ENCODE assay signal across 14 mouse cellular contexts in the genomic region with DNA sequence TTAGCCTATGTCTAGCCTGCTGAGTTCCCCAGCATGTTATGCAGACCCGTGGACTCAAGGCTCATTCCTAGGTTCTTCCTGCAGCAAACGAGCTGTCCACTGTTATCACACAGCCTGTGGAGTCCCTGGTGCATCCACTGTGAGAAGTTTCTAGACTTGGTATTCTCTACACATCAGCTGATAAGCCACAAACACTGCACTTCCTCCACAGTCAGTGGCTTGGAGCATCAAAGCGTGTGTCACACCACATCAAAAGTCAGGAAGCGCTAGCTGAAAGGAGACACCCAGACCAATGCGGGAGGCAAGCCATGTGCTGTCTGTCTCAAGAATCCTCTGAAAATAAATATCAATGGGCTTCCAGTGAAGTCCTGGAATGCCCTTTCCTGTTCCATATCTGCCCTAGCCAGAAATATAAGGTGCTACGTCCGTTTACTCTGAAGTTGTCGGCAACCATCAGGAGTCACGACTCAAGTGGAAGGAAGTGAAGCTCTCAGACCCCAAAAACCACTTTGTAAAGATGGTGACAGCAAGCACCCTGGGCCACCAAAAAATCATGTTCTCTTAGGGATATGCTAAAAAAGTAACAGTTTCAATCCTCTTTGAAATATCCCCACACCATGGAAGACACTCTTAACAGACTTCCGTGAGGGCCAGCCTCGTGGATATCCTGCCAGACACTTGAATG.
DNase-seq lines count a peak whose midpoint lies in the region; ATAC-seq and TF ChIP-seq lines count a peak whose summit lies in the region.
"Had no signal": no experiment of that assay in that cellular context is flagged by ENCODE, and none has a peak within 500 bp of the region (broad histone marks: within the 10 kb centered on the region; RNA-seq: fewer than 3 reads in every experiment).

No protein-coding gene starts in this region.

- peak; percentile 7 for DNase-seq in kidney, adult 2 months
- no peak for DNase-seq in kidney, adult 9 months
- peak; percentile 38 for DNase-seq in thymus, postnatal 14 days
- DNase-seq in right cerebral cortex, adult 2 months (ENCODE audit: low spot score in 2 of 2): no peak
- no peak for DNase-seq in urinary bladder, adult 18-20 months (ENCODE audit: low spot score in 2 of 2)
- DNase-seq in adipocyte (ENCODE audit: low spot score): no peak
- DNase-seq: embryo, embryonic 11 days; gastrocnemius, postnatal 36 days had no signal

- H3K9me3 ChIP-seq in megakaryocyte, embryonic 14.5 days: no peaks in the 10 kb centered on the region
- H3K9me3 ChIP-seq: forebrain, embryonic 10.5 days; kidney, embryonic 15.5 days; liver, embryonic 15.5 days had no signal

- no peak overlapping the region for H3K27ac ChIP-seq in kidney, adult 2 months (ENCODE audit: insufficient read depth, low read depth, low read length)
- H3K27ac ChIP-seq: forebrain, embryonic 10.5 days; kidney, embryonic 15.5 days; left cerebral cortex, adult 2 months; liver, embryonic 15.5 days had no signal

- ATAC-seq in inflammation-experienced regulatory T-cells, adult 6 months: peak; percentile 50

- no peaks in the 10 kb centered on the region for H3K4me1 ChIP-seq in kidney, adult 2 months (ENCODE audit: control insufficient read depth, insufficient read depth, low read length)
- H3K4me1 ChIP-seq in megakaryocyte, embryonic 14.5 days: peaks cover 30% of the 10 kb centered on the region
- H3K4me1 ChIP-seq: forebrain, embryonic 10.5 days; kidney, embryonic 15.5 days; liver, embryonic 15.5 days had no signal

- H3K27me3 ChIP-seq in kidney, adult 2 months (replicated peaks; ENCODE audit: control insufficient read depth, insufficient read depth, low read length): no peaks in the 10 kb centered on the region
- peaks cover 5% of the 10 kb centered on the region for H3K27me3 ChIP-seq in megakaryocyte, embryonic 14.5 days (replicated peaks)
- H3K27me3 ChIP-seq: kidney, embryonic 15.5 days; liver, embryonic 15.5 days had no signal

- TF ChIP-seq CTCF in kidney, adult 2 months (conservative IDR thresholded peaks at IDR 0.05; ENCODE audit: insufficient read depth, insufficient read length, low read depth, low read length): no peak

- no peak for TF ChIP-seq POLR2A in kidney, adult 2 months (IDR thresholded peaks at IDR 0.05; ENCODE audit: low read depth, low read length)

- no peaks in the 10 kb centered on the region for H3K36me3 ChIP-seq in kidney, adult 2 months (ENCODE audit: control insufficient read depth, insufficient read depth, low read length)
- no peaks in the 10 kb centered on the region for H3K36me3 ChIP-seq in megakaryocyte, embryonic 14.5 days (replicated peaks; ENCODE audit: low read length)
- H3K36me3 ChIP-seq: forebrain, embryonic 10.5 days; kidney, embryonic 15.5 days; liver, embryonic 15.5 days had no signal

- H3K4me3 ChIP-seq in kidney, adult 2 months (ENCODE audit: insufficient read depth, low read depth, low read length): no peak overlapping the region
- H3K4me3 ChIP-seq in megakaryocyte, embryonic 14.5 days (replicated peaks): peak overlapping the region; percentile 78
- H3K4me3 ChIP-seq: forebrain, embryonic 10.5 days; kidney, embryonic 15.5 days; left cerebral cortex, adult 2 months; liver, embryonic 15.5 days had no signal

- WGBS in kidney, adult 2 months: 58% methylated on average over 11 of the region's 11 CpGs

Comparison
In these comparisons a context has a peak if more than half of its experiments do, and no peak if none do; other contexts are left out.
1. DNase-seq: peak in kidney, adult 2 months (single experiment) and thymus, postnatal 14 days (single experiment); none in kidney, adult 9 months (single experiment), right cerebral cortex, adult 2 months (0 of 2), urinary bladder, adult 18-20 months (0 of 2) and adipocyte (single experiment).